Mouse (Mus musculus) limb, embryonic 13.5 days (tissue): ENCODE measurements around the gene Dna2. TPM values are rescaled to one million over a fixed set of nuclear protein-coding genes. Genes with fewer than 3 reads are reported as not detected.
A peak's percentile ranks its signal among the peaks of the same experiment; 100 is the strongest.

Experiments used
- ATAC-seq: fragments of 200-750 bp; cut with Nextera tagmentation; 2 replicates; pipeline ENCODE4 v1.8.0; 2017; ENCODE audit warnings: low read depth, moderate number of reproducible peaks, moderate TSS enrichment; ENCODE audit not compliant: low FRiP score
- H3K27ac ChIP-seq: fragments of 300-500 bp; sonication (generic); 2 replicates; pipeline ENCODE4 v1.5.1; 2015; ENCODE audit warnings: inconsistent platforms, mild to moderate bottlenecking, moderate library complexity
- H3K27me3 ChIP-seq: fragments of 300-500 bp; sonication (generic); 2 replicates; pipeline ENCODE4 v1.6.1; 2015; ENCODE audit warnings: mild to moderate bottlenecking, inconsistent platforms
- H3K36me3 ChIP-seq: fragments of 300-500 bp; sonication (generic); 2 replicates; pipeline ENCODE4 v1.6.1; 2015; ENCODE audit warnings: inconsistent platforms, mild to moderate bottlenecking, moderate library complexity
- H3K4me1 ChIP-seq: fragments of 300-500 bp; sonication (generic); 2 replicates; pipeline ENCODE4 v1.6.1; 2015; ENCODE audit warnings: inconsistent platforms
- H3K4me2 ChIP-seq: fragments of 300-500 bp; sonication (generic); replicated peaks from 2 replicates; pipeline ENCODE4 v1.6.1; 2015; ENCODE audit warnings: inconsistent platforms, mild to moderate bottlenecking, moderate library complexity
- H3K4me3 ChIP-seq: fragments of 300-500 bp; sonication (generic); 2 replicates; pipeline ENCODE4 v1.5.1; 2015; ENCODE audit warnings: moderate library complexity, mild to moderate bottlenecking, inconsistent platforms
- H3K9ac ChIP-seq: fragments of 300-500 bp; sonication (generic); 2 replicates; pipeline ENCODE4 v1.6.1; 2015; ENCODE audit warnings: mild to moderate bottlenecking, inconsistent platforms
- H3K9me3 ChIP-seq: fragments of 300-500 bp; sonication (generic); 2 replicates; pipeline ENCODE4 v1.6.1; 2016; ENCODE audit warnings: inconsistent platforms
- WGBS: fragments of 180-500 bp; shearing (Covaris S2); methylation state at CpG from one replicate; pipeline ENCODE4 v1.1.7; 2015; 5-methylcytosine and 5-hydroxymethylcytosine counted together
- polyA plus RNA-seq: library from polyadenylated mRNA; unstranded; fragments of >200 nt; fragmentation: Nextera tagmentation; extraction: Ambion mirVana; gene quantifications from 2 replicates; pipeline ENCODE4 v1.2.1, GENCODE M21; 2015

Dna2 gene
- polyA plus RNA-seq, 1 experiment from 2014 or later: 20.2 TPM

DNA sequence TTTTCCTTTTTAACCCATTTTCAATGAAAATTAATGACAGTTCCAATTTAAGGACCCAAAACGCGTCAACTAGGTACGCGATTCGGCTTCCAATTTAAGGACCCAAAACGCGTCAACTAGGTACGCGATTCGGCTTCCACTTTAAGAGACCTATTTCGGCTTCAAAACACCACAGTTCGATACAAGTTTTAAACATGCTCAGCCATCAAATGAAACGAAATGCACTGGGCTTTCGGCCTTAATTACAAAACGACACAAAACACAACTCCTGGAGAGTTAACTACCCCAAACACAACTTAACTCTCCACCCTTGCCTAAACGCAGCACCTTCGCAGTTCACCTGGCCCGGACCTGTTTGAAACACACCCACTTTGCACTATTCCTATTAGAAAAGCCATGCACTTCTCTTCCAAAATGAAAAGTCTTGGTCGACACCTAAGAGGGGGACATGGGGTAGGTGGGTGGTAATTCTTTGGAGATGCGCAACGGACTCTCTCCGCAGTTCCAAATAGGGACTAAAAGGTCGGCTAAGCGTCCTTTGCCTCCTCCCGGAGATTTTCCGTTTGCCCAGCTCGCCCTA lies 75.8 kb downstream of the Dna2 start:
- Histone ChIP-seq H3K27ac (peak overlapping the region; percentile 100), H3K9ac (peak overlapping the region; percentile 100), H3K27me3 (no peaks in the 10 kb centered on the region), H3K4me1 (peaks cover 43% of the 10 kb centered on the region), H3K36me3 (peaks cover 4% of the 10 kb centered on the region), H3K4me2 (peak overlapping the region; percentile 66), H3K9me3 (no peaks in the 10 kb centered on the region), H3K4me3 (peak overlapping the region; percentile 91)
- no peak for ATAC-seq
- under 1% methylated on average over 27 of the region's 27 CpGs for WGBS

DNA sequence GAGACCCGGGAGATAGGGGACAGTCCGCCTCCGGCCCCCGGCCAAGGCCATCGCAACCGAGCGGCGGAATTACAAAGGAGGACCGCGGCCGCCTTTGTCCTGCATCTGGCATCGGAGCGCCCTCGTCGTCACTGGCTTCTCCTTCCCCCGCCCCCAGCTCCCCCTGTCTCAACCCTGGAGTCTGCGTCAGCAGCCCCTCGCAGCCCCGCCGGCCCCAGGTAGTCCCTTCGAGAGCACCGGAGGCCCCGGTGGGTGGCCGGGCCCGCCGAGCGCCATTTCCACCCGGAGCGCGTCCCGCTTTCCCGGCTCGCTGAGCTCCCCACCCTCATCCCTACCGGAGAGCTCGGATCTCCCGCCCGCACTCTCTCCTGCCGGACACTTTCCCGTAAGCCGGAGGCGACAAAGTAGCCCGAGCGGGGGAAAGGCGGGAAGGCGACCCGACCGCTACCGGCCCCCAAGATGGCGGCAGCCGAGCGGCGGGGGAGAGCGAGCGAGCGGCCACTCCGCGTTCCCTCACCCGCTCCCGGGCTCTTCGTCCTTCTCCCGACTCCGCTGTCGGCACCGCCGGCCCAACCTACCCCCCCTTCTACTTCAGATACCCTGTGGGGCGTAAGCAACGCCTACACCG lies 76.4 kb downstream of the Dna2 start:
- WGBS: under 1% methylated on average over 65 of the region's 68 CpGs
- Histone ChIP-seq H3K27ac (peak overlapping the region; percentile 100), H3K4me2 (peak overlapping the region; percentile 66), H3K9me3 (no peaks in the 10 kb centered on the region), H3K36me3 (no peaks in the 10 kb centered on the region), H3K4me1 (peaks cover 43% of the 10 kb centered on the region), H3K4me3 (peak overlapping the region; percentile 91), H3K27me3 (no peaks in the 10 kb centered on the region), H3K9ac (peak overlapping the region; percentile 100)
- ATAC-seq: peak; percentile 16; the same call in 1 of the 2 replicates

Other genes starting within 250 kb of the Dna2 start
- 1.1 TPM in 2 replicates for gene Stox1, start 220.9 kb upstream of the Dna2 start, polyA plus RNA-seq
- 140 and 141 TPM in 2 replicates for gene Ccar1, start 154.7 kb upstream of the Dna2 start, polyA plus RNA-seq
- gene Tet1, start 38.0 kb upstream of the Dna2 start, polyA plus RNA-seq: 30.8 and 32.0 TPM in 2 replicates
- gene Slc25a16, start 26.4 kb upstream of the Dna2 start, polyA plus RNA-seq: 10.9 and 12.0 TPM in 2 replicates
- 33.7 and 34.8 TPM in 2 replicates for gene Rufy2, start 33.2 kb downstream of the Dna2 start, polyA plus RNA-seq
- 137 and 140 TPM in 2 replicates for gene Hnrnph3, start 77.2 kb downstream of the Dna2 start, polyA plus RNA-seq
- 0.56 and 0.98 TPM in 2 replicates for gene Pbld2, start 77.3 kb downstream of the Dna2 start, polyA plus RNA-seq
- gene Pbld1, start 113.1 kb downstream of the Dna2 start, polyA plus RNA-seq: 1.2 and 1.3 TPM in 2 replicates
- 0.09 and 0.18 TPM in 2 replicates for gene Atoh7, start 152.6 kb downstream of the Dna2 start, polyA plus RNA-seq